Mouse (Mus musculus) liver, embryonic 14.5 days (tissue): ENCODE measurements around the gene Hoxb6.

Experiments used
- CTCF ChIP-seq: IDR thresholded peaks from 2 replicates; pipeline ENCODE4 v1.5.1; 2016; ENCODE audit warnings: antibody characterized with exemption, low read depth, control low read depth
- EP300 ChIP-seq: IDR thresholded peaks from 2 replicates; pipeline ENCODE4 v1.6.1; 2016; ENCODE audit warnings: antibody characterized with exemption, low read depth

DNA sequence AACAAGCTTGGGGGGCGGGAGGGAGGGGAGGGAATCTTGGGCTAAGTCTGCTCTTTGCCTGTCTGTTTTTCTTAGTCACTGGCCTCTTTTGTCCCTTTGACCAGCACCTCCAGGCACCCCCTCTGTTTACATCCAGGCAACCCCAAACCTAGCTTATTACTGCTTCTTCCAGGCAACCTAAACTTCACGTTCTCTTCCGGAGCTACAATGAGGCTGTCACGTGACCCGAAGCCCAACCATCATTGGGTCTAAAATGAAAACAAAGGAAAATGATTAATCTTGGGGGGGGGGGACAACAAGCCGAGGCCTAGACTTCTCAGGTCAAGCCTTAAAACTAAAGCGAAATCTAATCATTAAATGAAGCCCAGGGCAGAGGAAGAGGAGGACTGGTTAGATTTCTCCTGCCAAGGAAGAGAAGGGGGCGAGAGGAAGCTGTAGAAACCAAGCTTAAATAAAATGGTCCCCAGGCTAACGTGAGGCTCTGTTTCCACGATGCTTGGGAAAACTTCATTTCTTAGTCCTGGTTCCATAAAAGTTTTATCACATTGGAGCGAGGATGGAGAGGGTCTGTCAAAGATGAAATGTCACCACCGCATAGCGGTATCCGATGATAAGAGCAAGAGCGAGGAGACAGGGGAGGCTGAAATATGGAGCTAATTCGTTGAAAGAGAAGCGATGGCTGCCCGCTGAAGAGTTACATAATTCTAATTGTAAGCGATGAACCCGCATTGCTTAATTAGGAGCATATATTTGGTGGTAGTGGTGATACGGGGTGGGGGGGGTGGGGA is 56.1 kb downstream of the Hoxb6 start:
- TF ChIP-seq EP300 (no peak), CTCF (no peak)
